Mouse (Mus musculus): ENCODE data around the gene Epdr1. TPM values are rescaled to one million over a fixed set of nuclear protein-coding genes. Genes with fewer than 3 reads are reported as not detected.
A peak's percentile ranks its signal among the peaks of the same experiment; 100 is the strongest.

Gene Epdr1
- polyA plus RNA-seq, 1 experiment from 2014 or later, result 8.7 TPM

DNA sequence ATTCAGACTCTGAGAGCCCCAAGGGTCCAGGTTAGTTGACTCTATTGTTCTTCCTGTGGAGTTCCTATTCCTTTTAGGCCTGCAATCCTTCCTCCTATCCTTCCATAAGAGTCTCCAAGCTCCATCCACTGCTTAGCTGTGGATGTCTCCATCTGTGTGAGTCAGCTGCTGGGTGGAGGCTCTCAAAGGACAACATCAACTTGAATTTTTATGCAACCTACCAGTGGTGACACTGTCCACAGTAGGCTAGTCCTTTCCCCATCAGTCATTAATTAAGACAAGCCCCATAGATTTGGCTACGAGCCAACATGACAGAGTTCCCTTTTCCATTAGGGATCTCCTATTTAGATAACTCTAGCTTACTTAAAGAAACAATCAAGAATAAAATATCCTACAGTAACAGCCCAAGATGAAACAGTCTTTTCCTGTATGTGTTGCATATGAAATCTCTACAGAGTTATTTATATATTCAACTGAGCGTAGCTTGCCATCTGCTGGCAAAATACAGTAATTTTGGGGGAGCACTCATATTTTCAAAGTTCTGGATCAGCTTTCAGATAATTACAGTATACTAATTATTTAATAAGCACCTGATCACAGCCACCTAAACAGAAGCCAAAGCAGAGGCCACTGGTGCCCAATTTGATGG, 20.6 kb upstream of the Epdr1 start:
- H3K9me3 ChIP-seq (ENCODE audit: low read length), result no peaks in the 10 kb centered on the region
- H3K27me3 ChIP-seq (ENCODE audit: insufficient read depth, low read length), result no peaks in the 10 kb centered on the region
- H3K36me3 ChIP-seq (replicated peaks; ENCODE audit: insufficient read depth, low read length), result no peaks in the 10 kb centered on the region
- DNase-seq (no peak), ATAC-seq (no peak)
- H3K27ac ChIP-seq (ENCODE audit: low read depth), result no peak overlapping the region
- no peak overlapping the region for H3K4me3 ChIP-seq (ENCODE audit: low read depth, low read length)
- no peak overlapping the region for H3K4me2 ChIP-seq (ENCODE audit: low read depth, low read length)
- no peaks in the 10 kb centered on the region for H3K4me1 ChIP-seq (ENCODE audit: insufficient read depth)
- no peak for TF ChIP-seq EP300 (IDR thresholded peaks at IDR 0.05; ENCODE audit: low read depth)
- TF ChIP-seq CTCF (IDR thresholded peaks at IDR 0.05; ENCODE audit: low read depth), result peak; percentile 42
- WGBS (ENCODE audit: insufficient replicate concordance), result 80% methylated on average over 2 of the region's 2 CpGs
- H3K9ac ChIP-seq (replicated peaks), result no peak overlapping the region

DNA sequence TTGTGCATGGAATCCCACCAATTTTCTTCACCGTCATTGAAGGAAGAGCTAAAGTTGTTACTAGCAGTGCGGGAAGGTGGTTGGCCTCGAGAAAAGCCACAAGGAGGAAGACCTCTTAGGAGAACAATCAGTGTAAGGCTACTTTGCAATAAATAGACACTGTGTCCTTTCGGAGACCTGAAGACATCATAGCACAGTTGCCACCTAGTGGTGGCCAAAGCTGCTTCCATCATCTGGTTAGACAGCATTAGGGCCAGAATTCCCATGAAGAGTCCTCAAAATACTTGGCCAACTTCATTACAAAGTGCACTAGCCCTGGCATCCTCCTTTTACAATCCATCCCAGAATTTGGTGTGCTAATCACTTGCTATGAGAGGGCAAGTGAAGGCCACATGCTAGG, 16.4 kb upstream of the Epdr1 start:
- Histone ChIP-seq H3K9ac (replicated peaks) (no peak overlapping the region), H3K4me1 (ENCODE audit: insufficient read depth) (no peaks in the 10 kb centered on the region)
- WGBS (ENCODE audit: insufficient replicate concordance), result 39% methylated on average over 4 of the region's 4 CpGs

DNA sequence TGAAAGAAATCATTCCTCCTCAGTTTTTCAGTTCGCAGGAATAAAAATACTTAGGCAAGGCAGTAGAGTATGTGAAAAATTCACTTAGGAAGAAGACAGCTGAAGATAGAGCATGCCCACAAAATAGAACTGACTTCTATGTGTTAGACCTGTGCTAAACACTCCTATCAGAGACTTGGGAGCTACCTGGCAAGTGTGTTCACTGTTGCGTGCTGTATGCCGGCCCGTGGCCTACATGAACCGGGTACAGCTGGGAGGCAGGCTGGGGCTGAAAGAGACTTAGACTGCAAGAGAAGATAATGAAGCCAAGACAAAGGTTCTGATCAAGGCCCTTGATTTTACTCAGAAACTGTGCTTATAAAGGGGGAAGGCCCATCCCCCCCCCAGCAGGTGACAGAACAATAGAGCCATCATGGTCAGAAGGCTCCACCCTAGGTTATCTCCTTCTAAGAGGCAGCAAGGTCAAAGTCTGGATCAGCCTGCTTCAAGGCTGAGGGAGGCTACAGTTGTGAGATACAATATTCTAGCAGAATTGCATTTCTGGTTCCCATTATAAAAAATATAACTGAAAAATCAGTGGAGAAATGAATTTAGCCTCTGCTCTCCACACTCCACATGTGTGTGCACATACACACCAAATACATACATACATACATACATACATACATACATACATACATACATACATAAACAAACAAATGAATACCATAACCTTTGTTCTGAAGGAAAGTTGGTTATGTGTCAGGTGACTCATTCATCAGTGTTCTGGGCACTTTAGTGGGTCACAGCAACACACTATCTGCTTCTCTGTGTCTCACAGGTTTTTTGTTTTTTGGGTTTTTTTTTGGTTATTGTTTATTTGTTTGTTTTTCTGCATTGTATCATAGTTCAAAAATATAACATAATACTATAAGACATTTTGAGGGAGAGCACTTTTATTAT, 11.3 kb upstream of the Epdr1 start:
- 77% methylated on average over 5 of the region's 5 CpGs for WGBS (ENCODE audit: insufficient replicate concordance)
- Histone ChIP-seq H3K27me3 (ENCODE audit: insufficient read depth, low read length) (no peaks in the 10 kb centered on the region), H3K27ac (ENCODE audit: low read depth) (no peak overlapping the region), H3K9me3 (ENCODE audit: low read length) (no peaks in the 10 kb centered on the region), H3K9ac (replicated peaks) (no peak overlapping the region), H3K4me1 (ENCODE audit: insufficient read depth) (no peaks in the 10 kb centered on the region), H3K4me2 (ENCODE audit: low read depth, low read length) (no peak overlapping the region), H3K36me3 (replicated peaks; ENCODE audit: insufficient read depth, low read length) (no peaks in the 10 kb centered on the region), H3K4me3 (ENCODE audit: low read depth, low read length) (no peak overlapping the region)
- no peak for ATAC-seq
- DNase-seq, result no peak
- no peak for TF ChIP-seq EP300 (IDR thresholded peaks at IDR 0.05; ENCODE audit: low read depth)
- no peak for TF ChIP-seq CTCF (IDR thresholded peaks at IDR 0.05; ENCODE audit: low read depth)

More for the DNA sequence above, 16.4 kb upstream of the Epdr1 start:
- Histone ChIP-seq H3K27me3 (ENCODE audit: insufficient read depth, low read length) (no peaks in the 10 kb centered on the region), H3K27ac (ENCODE audit: low read depth) (no peak overlapping the region), H3K36me3 (replicated peaks; ENCODE audit: insufficient read depth, low read length) (no peaks in the 10 kb centered on the region), H3K4me3 (ENCODE audit: low read depth, low read length) (no peak overlapping the region), H3K9me3 (ENCODE audit: low read length) (no peaks in the 10 kb centered on the region), H3K4me2 (ENCODE audit: low read depth, low read length) (no peak overlapping the region)
- DNase-seq (peak; percentile 30), ATAC-seq (no peak)
- no peak for TF ChIP-seq EP300 (IDR thresholded peaks at IDR 0.05; ENCODE audit: low read depth)
- peak; percentile 81 for TF ChIP-seq CTCF (IDR thresholded peaks at IDR 0.05; ENCODE audit: low read depth)

DNA sequence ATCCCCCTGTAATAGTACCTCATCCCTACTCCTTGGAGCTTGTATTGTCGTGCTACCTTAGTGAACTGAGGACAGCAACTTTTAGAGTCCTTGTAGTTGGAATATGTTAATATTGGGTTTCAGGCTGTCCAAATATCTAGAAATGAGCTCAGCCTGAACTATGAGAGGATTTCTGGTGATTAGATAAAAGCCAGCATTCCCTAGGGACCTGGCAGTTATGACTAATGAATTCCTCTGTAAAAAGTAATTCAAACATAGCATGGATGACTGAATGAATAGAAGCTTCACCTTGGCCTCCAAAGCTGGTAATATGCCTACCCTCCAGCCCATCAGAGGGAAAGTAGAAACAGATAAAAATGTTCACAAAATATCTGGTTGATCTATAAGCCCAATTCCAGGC, 6.7 kb upstream of the Epdr1 start:
- Histone ChIP-seq H3K9me3 (ENCODE audit: low read length) (no peaks in the 10 kb centered on the region), H3K27me3 (ENCODE audit: insufficient read depth, low read length) (peaks cover 11% of the 10 kb centered on the region), H3K4me2 (ENCODE audit: low read depth, low read length) (no peak overlapping the region), H3K36me3 (replicated peaks; ENCODE audit: insufficient read depth, low read length) (no peaks in the 10 kb centered on the region), H3K4me1 (ENCODE audit: insufficient read depth) (peaks cover 14% of the 10 kb centered on the region; the same call in 1 of the 2 replicates), H3K27ac (ENCODE audit: low read depth) (no peak overlapping the region), H3K9ac (replicated peaks) (no peak overlapping the region), H3K4me3 (ENCODE audit: low read depth, low read length) (no peak overlapping the region)
- 88% methylated on average over 1 of the region's 1 CpGs for WGBS (ENCODE audit: insufficient replicate concordance)
- DNase-seq, result no peak
- TF ChIP-seq CTCF (IDR thresholded peaks at IDR 0.05; ENCODE audit: low read depth), result no peak
- TF ChIP-seq EP300 (IDR thresholded peaks at IDR 0.05; ENCODE audit: low read depth), result no peak
- no peak for ATAC-seq

DNA sequence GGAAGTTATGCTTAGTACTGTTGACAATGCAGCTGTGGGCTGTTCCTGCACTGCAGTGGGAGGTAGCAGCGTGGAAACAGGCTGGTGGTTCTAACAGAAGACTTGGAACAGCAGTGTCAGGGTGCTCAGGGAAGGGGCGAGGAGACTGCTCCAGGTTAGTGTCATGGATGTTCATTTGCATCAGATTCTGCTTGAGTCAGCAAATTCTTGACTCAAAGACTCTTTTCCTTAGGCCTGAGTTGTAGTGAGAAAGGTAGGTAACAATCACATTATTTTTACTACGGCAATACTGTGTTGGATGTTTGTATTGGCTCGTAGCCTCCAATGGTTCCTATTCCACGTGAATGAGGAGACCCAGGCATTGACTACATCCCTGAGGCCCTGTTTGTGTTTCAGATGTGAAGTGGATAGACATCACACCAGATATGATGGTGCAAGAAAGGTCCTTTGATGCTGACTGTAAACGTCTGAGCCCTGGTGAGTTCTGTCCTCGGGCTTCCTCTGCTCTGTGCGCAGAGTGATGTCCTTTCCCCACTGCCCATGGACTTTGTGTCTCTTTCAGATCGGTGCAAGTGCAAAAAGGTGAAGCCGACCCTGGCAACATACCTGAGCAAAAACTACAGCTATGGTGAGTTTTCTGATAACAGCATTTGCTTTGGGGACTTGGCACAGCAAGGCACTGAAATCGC, 5.0 kb upstream of the Epdr1 start:
- H3K4me3 ChIP-seq (ENCODE audit: low read depth, low read length), result no peak overlapping the region
- peaks cover 17% of the 10 kb centered on the region for H3K27me3 ChIP-seq (ENCODE audit: insufficient read depth, low read length)
- H3K9me3 ChIP-seq (ENCODE audit: low read length), result no peaks in the 10 kb centered on the region
- H3K4me1 ChIP-seq (ENCODE audit: insufficient read depth), result peaks cover 14% of the 10 kb centered on the region; the same call in 1 of the 2 replicates
- H3K27ac ChIP-seq (ENCODE audit: low read depth), result no peak overlapping the region
- 74% methylated on average over 11 of the region's 11 CpGs for WGBS (ENCODE audit: insufficient replicate concordance)
- ATAC-seq (no peak), DNase-seq (no peak)
- no peak overlapping the region for H3K4me2 ChIP-seq (ENCODE audit: low read depth, low read length)
- TF ChIP-seq CTCF (IDR thresholded peaks at IDR 0.05; ENCODE audit: low read depth) (no peak), EP300 (IDR thresholded peaks at IDR 0.05; ENCODE audit: low read depth) (no peak)
- no peaks in the 10 kb centered on the region for H3K36me3 ChIP-seq (replicated peaks; ENCODE audit: insufficient read depth, low read length)
- no peak overlapping the region for H3K9ac ChIP-seq (replicated peaks)

Measured in liver, postnatal 0 days (tissue).